Mouse (Mus musculus): ENCODE results near the gene Atp6ap2. TPM values are rescaled to one million over a fixed set of nuclear protein-coding genes. Genes with fewer than 3 reads are reported as not detected.

The Atp6ap2 gene
- total RNA-seq, 2 experiments from 2014 or later = 171 to 218 TPM

Other genes with a start within 250 kb of the Atp6ap2 start
- 59.1 and 64.5 TPM in 2 replicates for gene 1810030O07Rik, start 85.9 kb downstream of the Atp6ap2 start, total RNA-seq (2015)
- 35.2 and 37.3 TPM in 2 replicates for gene 1810030O07Rik, start 85.9 kb downstream of the Atp6ap2 start, total RNA-seq (2017)
- 86.9 and 87.6 TPM in 2 replicates for gene Med14, start 174.3 kb downstream of the Atp6ap2 start, total RNA-seq (2015)
- gene Med14, start 174.3 kb downstream of the Atp6ap2 start, total RNA-seq (2017) = 20.0 and 24.3 TPM in 2 replicates

Measured in megakaryocyte progenitor cell, adult 5-6 weeks (primary cell).